11 mouse cellular contexts compared by ENCODE assay signal in genomic region chr11:4421933-4422488, GRCm38 (mm10). TPM values are rescaled to one million over a fixed set of nuclear protein-coding genes. Genes with fewer than 3 reads are reported as not detected.
DNase-seq lines count a peak whose midpoint lies in the region; ATAC-seq and TF ChIP-seq lines count a peak whose summit lies in the region.
"Had no signal": no experiment of that assay in that cellular context is flagged by ENCODE, and none has a peak within 500 bp of the region (broad histone marks: within the 10 kb centered on the region; RNA-seq: fewer than 3 reads in every experiment).

No protein-coding gene starts in this region.

- no peak for TF ChIP-seq POLR2A in liver, adult 2 months (IDR thresholded peaks at IDR 0.05; ENCODE audit: extremely low read depth, insufficient read depth, low read length)

- no peaks in the 10 kb centered on the region for H3K4me1 ChIP-seq in embryonic facial prominence, embryonic 11.5 days (ENCODE audit: control insufficient read depth, insufficient read depth, low read length)
- H3K4me1 ChIP-seq in embryonic facial prominence, embryonic 10.5 days: no peaks in the 10 kb centered on the region
- no peaks in the 10 kb centered on the region for H3K4me1 ChIP-seq in liver, adult 2 months (ENCODE audit: control insufficient read depth, insufficient read depth, low read length)
- H3K4me1 ChIP-seq in ES-E14 (ENCODE audit: control insufficient read depth in 2 of 2, insufficient read depth in 2 of 2, low read length in 2 of 2, poor library complexity in 1 of 2): no peaks in the 10 kb centered on the region; a peak in 1 of 4 replicates
- H3K4me1 ChIP-seq: heart, embryonic 13.5 days had no signal

- 0 out of 2 replicates have a peak, but pooled peaks have one; percentile 1 for TF ChIP-seq CTCF in liver, adult 2 months (IDR thresholded peaks at IDR 0.05; ENCODE audit: low read depth, low read length)

- H3K27ac ChIP-seq in embryonic facial prominence, embryonic 11.5 days (replicated peaks; ENCODE audit: low read depth, low read length): no peak overlapping the region
- H3K27ac ChIP-seq in embryonic facial prominence, embryonic 10.5 days (replicated peaks): no peak overlapping the region
- H3K27ac ChIP-seq in liver, adult 2 months (replicated peaks; ENCODE audit: insufficient read depth, low read depth, low read length): no peak overlapping the region
- H3K27ac ChIP-seq in ES-E14 (ENCODE audit: insufficient read depth, low read depth, low read length, poor library complexity, severe bottlenecking) (no peak overlapping the region), macrophage (peak overlapping the region; percentile 39)
- H3K27ac ChIP-seq: heart, embryonic 13.5 days; liver, embryonic 14.5 days had no signal

- peak; percentile 51 for DNase-seq in embryonic facial prominence, embryonic 11.5 days (ENCODE audit: low spot score)
- DNase-seq in embryonic facial prominence, embryonic 10.5 days (ENCODE audit: low spot score): no peak
- peak; percentile 23 for DNase-seq in liver, adult 2 months (ENCODE audit: extremely low read depth, low read depth, low spot score)
- DNase-seq in liver: no peak
- no peak for DNase-seq in ES-E14 (ENCODE audit: low read depth, low spot score)
- no peak for DNase-seq in right cerebral cortex, postnatal 25 days
- DNase-seq in frontal cortex, postnatal 25 days (ENCODE audit: low spot score in 2 of 2): no peak
- DNase-seq: kidney, postnatal 10 days had no signal

- WGBS in embryonic facial prominence, embryonic 11.5 days: 51% methylated on average over 6 of the region's 6 CpGs
- 56% methylated on average over 6 of the region's 6 CpGs for WGBS in embryonic facial prominence, embryonic 10.5 days
- WGBS in liver, adult 2 months: 30% methylated on average over 6 of the region's 6 CpGs
- WGBS in macrophage (ENCODE audit: missing documents): 10% methylated on average over 6 of the region's 6 CpGs

- H3K9me3 ChIP-seq in embryonic facial prominence, embryonic 11.5 days (replicated peaks; ENCODE audit: control insufficient read depth, low read length): no peaks in the 10 kb centered on the region
- no peaks in the 10 kb centered on the region for H3K9me3 ChIP-seq in embryonic facial prominence, embryonic 10.5 days
- no peaks in the 10 kb centered on the region for H3K9me3 ChIP-seq in ES-E14 (ENCODE audit: control insufficient read depth, insufficient read depth, low read depth, low read length)
- H3K9me3 ChIP-seq: heart, embryonic 13.5 days had no signal

- H3K36me3 ChIP-seq in embryonic facial prominence, embryonic 11.5 days (replicated peaks; ENCODE audit: control insufficient read depth, insufficient read depth, low read depth, low read length): no peaks in the 10 kb centered on the region
- H3K36me3 ChIP-seq in embryonic facial prominence, embryonic 10.5 days (replicated peaks): no peaks in the 10 kb centered on the region
- no peaks in the 10 kb centered on the region for H3K36me3 ChIP-seq in liver, adult 2 months (ENCODE audit: control insufficient read depth, insufficient read depth, low read length)
- H3K36me3 ChIP-seq in ES-E14 (ENCODE audit: control insufficient read depth, insufficient read depth, low read length, poor library complexity, severe bottlenecking) (no peaks in the 10 kb centered on the region), macrophage (ENCODE audit: inconsistent target) (no peaks in the 10 kb centered on the region)
- H3K36me3 ChIP-seq: heart, embryonic 13.5 days had no signal

- in situ Hi-C loops in ES-E14 (cut with MboI; ENCODE audit: low sequenced_read_pairs in 2 of 2, unreplicated experiment in 2 of 2): loop anchor here in 1 of 2 experiments (10.0 kb wide), 1 partner anchor 167 kb away; the partner anchor contains the start of gene Lif

- H3K9ac ChIP-seq in embryonic facial prominence, embryonic 11.5 days (replicated peaks; ENCODE audit: low read length): no peak overlapping the region
- H3K9ac ChIP-seq in liver, adult 2 months (ENCODE audit: low read depth, low read length): no peak overlapping the region
- no peak overlapping the region for H3K9ac ChIP-seq in ES-E14 (ENCODE audit: insufficient read depth, low read depth, low read length, poor library complexity, severe bottlenecking)
- H3K9ac ChIP-seq: heart, embryonic 13.5 days; liver, embryonic 14.5 days had no signal

- no peak overlapping the region for H3K4me3 ChIP-seq in embryonic facial prominence, embryonic 11.5 days (ENCODE audit: low read depth, low read length)
- no peak overlapping the region for H3K4me3 ChIP-seq in embryonic facial prominence, embryonic 10.5 days
- H3K4me3 ChIP-seq in liver, adult 2 months (ENCODE audit: insufficient read depth, low read depth, low read length): no peak overlapping the region
- H3K4me3 ChIP-seq in ES-E14 (ENCODE audit: insufficient read depth in 1 of 2, low read depth in 1 of 2, low read length in 2 of 2, poor library complexity in 1 of 2, severe bottlenecking in 1 of 2) (no peak overlapping the region), macrophage (ENCODE audit: inconsistent target) (no peak overlapping the region)
- H3K4me3 ChIP-seq: heart, embryonic 13.5 days had no signal

- H3K27me3 ChIP-seq in embryonic facial prominence, embryonic 11.5 days (ENCODE audit: control insufficient read depth, insufficient read depth, low read length): no peaks in the 10 kb centered on the region
- H3K27me3 ChIP-seq in embryonic facial prominence, embryonic 10.5 days (replicated peaks; ENCODE audit: low read depth, poor library complexity, severe bottlenecking): no peaks in the 10 kb centered on the region
- H3K27me3 ChIP-seq in liver, adult 2 months (ENCODE audit: control insufficient read depth, insufficient read depth, low read length): no peaks in the 10 kb centered on the region

- H3K4me2 ChIP-seq in embryonic facial prominence, embryonic 11.5 days (ENCODE audit: low read depth, low read length): no peak overlapping the region
- H3K4me2 ChIP-seq: heart, embryonic 13.5 days had no signal

- ATAC-seq in embryonic facial prominence, embryonic 11.5 days (replicated peaks; ENCODE audit: insufficient number of reproducible peaks, low FRiP score, low TSS enrichment, low read depth): no peak

- no peaks in the 10 kb centered on the region for H3K79me2 ChIP-seq in liver, adult 2 months (ENCODE audit: control insufficient read depth, insufficient read depth, low read length)
- H3K79me2 ChIP-seq in macrophage (ENCODE audit: inconsistent target): no peaks in the 10 kb centered on the region

TF ChIP-seq in ES-E14, 5 proteins besides CTCF, POLR2A, EP300 and RAD21:
- no peak for TF ChIP-seq HCFC1 (IDR thresholded peaks at IDR 0.05; ENCODE audit: borderline replicate concordance, insufficient read depth, low read length)
- peak; percentile 51; the same call in 1 of the 2 replicates for TF ChIP-seq ZNF384 (IDR thresholded peaks at IDR 0.05; ENCODE audit: low read depth, low read length)

RNA-seq across cellular contexts. Expression of gene Hormad2, which starts 18.9 kb away (rescaled TPM):
- 0.56 TPM in 2 replicates for polyA plus RNA-seq in embryonic facial prominence, embryonic 11.5 days (2014; fragmentation: Nextera tagmentation; extraction: Ambion mirVana)
- 0.15 and 0.68 TPM in 2 replicates for polyA plus RNA-seq in embryonic facial prominence, embryonic 10.5 days (2016; fragmentation: Nextera tagmentation; extraction: Ambion mirVana)
- 0.07 and 1.0 TPM in 2 replicates for total RNA-seq in liver, adult 2 months (2014; rRNA removed)
- polyA plus RNA-seq in liver, adult 2 months (2012; rRNA removed): 0.12 and 0.31 TPM in 2 replicates
- 11.6 and 12.3 TPM in 2 replicates for total RNA-seq in ES-E14 (2012; rRNA removed)
- not detected for total RNA-seq in macrophage (2018; cell fraction: chromatin; rRNA removed)
- total RNA-seq in macrophage (2018; cell fraction: cytosol; rRNA removed): under 1 TPM in 1 of 26 experiments, not detected in 25; 0.14 TPM
- 1 to 10 TPM in 1 of 26 experiments, under 1 TPM in 1, not detected in 24; 0.59 to 2.0 TPM for total RNA-seq in macrophage (2018; cell fraction: nucleus; rRNA removed)
- 0.51 TPM in 1 of 3 replicates, not detected in the others for polyA plus RNA-seq in macrophage (2018)

Comparison
In these comparisons a context has a peak if more than half of its experiments do, and no peak if none do; other contexts are left out.
1. DNase-seq: peak in embryonic facial prominence, embryonic 11.5 days (single experiment) and liver, adult 2 months (single experiment); none in embryonic facial prominence, embryonic 10.5 days (single experiment), liver (single experiment), ES-E14 (single experiment), right cerebral cortex, postnatal 25 days (single experiment) and frontal cortex, postnatal 25 days (0 of 2).